Mouse (Mus musculus): ENCODE measurements around the gene Greb1. TPM values are rescaled to one million over a fixed set of nuclear protein-coding genes. Genes with fewer than 3 reads are reported as not detected.

Greb1 gene
- 5.5 TPM in 2 replicates for polyA plus RNA-seq (2016; fragmentation: Nextera tagmentation; extraction: Ambion mirVana)

DNA sequence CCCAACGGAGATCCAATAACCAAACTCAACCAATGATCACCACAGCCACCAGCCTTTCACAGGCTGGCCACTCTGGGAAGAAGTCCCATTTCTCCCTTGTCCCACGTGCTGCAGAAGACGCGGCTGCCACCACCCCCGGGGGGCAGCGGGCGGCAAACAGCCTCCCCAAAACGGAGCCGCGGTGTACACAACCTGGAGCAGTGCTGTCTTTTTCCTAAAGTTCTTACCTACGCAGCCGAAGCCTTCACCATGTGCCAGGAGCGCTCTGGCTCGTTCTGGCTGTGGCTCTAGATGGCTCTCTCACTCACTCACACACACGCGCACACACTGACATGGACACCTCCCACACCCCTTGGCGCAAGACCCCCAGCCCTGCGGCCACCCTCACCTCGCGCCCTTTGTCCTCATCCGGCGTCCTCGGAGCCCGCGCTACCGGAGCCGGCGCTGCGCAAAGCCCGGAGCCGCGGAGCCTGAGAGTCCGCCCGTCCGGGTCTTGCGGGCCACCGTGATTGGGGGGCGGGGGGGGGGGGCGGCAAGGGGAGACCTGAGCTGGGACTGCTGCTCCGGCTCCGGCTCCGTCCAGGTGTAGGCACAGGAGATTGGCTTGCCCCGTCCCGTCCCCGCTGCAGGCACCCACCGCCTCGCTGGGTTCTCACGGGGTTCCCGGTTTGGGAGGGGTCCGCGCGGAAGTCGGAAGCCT is at the start of gene Greb1:
Gene Greb1 (minus strand): TSS at position 628 of the 700 bp plus-strand sequence.
- under 1% methylated on average over 51 of the region's 53 CpGs for WGBS
- H3K36me3 ChIP-seq: no peaks in the 10 kb centered on the region
- 0 out of 2 replicates have a peak, but pooled peaks cover 3% of the 10 kb centered on the region for H3K27me3 ChIP-seq (ENCODE audit: insufficient read depth, poor library complexity, severe bottlenecking)

DNA sequence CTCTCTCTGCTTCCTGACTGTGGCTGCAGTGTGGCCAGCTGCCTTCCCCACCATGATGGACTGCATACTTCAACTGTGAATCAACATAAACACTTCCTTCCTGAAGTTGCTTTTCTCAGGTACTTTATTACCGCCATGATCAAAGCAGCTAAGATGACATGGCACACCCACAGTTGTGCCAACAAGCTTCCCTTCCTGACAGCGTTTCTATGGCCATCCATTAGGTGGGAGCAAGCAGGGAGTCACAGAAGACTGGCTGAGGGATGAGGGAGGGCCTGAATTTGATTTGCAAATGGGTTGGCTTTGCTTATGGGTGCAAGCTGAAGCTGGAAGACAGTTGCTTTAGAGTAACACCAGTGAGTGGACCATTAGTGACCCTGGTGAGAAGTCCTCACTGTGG is 49.1 kb upstream of the Greb1 start:
- Histone ChIP-seq H3K27me3 (ENCODE audit: insufficient read depth, poor library complexity, severe bottlenecking) (no peaks in the 10 kb centered on the region), H3K27ac (peak overlapping the region; percentile 53; the same call in 1 of the 2 replicates), H3K9me3 (no peaks in the 10 kb centered on the region), H3K36me3 (no peaks in the 10 kb centered on the region), H3K4me1 (peaks cover 33% of the 10 kb centered on the region), H3K4me3 (no peak overlapping the region)
- no peak for DNase-seq (ENCODE audit: low spot score)
- 71% methylated on average over 2 of the region's 2 CpGs for WGBS

More for the DNA sequence above, at the start of gene Greb1:
- Histone ChIP-seq H3K4me1 (peaks cover 27% of the 10 kb centered on the region), H3K9me3 (no peaks in the 10 kb centered on the region), H3K4me3 (peak within 1 kb of the TSS; percentile 86), H3K27ac (peak within 1 kb of the TSS; percentile 89)
- peak; percentile 83 for DNase-seq (ENCODE audit: low spot score)

DNA sequence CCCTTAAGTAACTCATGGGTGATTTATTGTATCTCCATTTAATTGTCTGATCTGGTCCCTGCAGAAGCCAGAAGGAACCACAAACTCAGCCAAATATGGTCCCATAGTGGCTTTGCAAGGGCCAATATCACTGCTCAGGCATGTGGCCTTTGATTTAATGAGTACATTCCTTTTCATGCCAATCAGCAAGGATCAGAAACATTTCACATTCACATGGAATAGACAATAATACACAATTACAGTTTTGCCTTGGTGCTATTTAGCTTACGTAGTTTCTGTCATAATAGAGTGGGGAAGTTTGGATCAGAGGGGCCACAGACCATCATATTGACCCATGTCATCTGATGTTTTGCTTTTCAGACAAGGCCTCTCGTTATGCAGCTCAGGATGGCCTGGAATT is 47.8 kb upstream of the Greb1 start:
- H3K27ac ChIP-seq: no peak overlapping the region
- H3K4me1 ChIP-seq: peaks cover 30% of the 10 kb centered on the region
- H3K4me3 ChIP-seq: no peak overlapping the region
- no peaks in the 10 kb centered on the region for H3K27me3 ChIP-seq (ENCODE audit: insufficient read depth, poor library complexity, severe bottlenecking)
- WGBS: 71% methylated on average over 2 of the region's 2 CpGs
- no peaks in the 10 kb centered on the region for H3K36me3 ChIP-seq
- no peaks in the 10 kb centered on the region for H3K9me3 ChIP-seq
- no peak for DNase-seq (ENCODE audit: low spot score)

DNA sequence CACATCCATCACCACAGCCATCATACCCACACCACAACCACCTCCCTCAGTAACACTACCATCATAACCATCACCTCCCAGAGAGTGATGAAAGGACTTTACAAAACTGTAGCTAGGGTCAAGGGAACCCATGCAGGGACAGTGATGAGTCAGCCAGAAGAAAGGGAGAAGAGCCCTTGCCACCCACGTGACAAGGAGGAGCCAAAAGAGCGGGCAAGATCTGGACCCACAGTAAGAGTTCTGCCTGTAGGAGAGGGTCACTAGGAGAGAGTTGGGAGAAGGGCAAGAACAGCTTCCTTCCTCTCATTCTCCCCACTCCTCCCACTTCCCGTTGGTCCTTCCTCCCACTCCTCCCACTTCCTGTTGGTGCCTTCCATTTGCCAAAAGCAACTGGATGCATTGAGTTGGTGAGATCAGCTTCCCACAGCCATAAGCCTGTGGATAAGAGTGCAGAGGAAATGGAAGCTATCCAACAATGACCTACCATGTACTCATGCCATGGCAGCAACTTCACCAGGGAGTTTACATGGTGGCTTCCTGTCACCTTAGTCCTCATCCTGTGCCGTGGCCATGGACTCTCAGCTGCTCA is 46.6 kb upstream of the Greb1 start:
- H3K4me3 ChIP-seq: no peak overlapping the region
- no peak for DNase-seq (ENCODE audit: low spot score)
- H3K27ac ChIP-seq: no peak overlapping the region
- no peaks in the 10 kb centered on the region for H3K27me3 ChIP-seq (ENCODE audit: insufficient read depth, poor library complexity, severe bottlenecking)
- 68% methylated on average over 4 of the region's 4 CpGs for WGBS
- H3K9me3 ChIP-seq: no peaks in the 10 kb centered on the region
- H3K36me3 ChIP-seq: no peaks in the 10 kb centered on the region
- H3K4me1 ChIP-seq: peaks cover 27% of the 10 kb centered on the region

DNA sequence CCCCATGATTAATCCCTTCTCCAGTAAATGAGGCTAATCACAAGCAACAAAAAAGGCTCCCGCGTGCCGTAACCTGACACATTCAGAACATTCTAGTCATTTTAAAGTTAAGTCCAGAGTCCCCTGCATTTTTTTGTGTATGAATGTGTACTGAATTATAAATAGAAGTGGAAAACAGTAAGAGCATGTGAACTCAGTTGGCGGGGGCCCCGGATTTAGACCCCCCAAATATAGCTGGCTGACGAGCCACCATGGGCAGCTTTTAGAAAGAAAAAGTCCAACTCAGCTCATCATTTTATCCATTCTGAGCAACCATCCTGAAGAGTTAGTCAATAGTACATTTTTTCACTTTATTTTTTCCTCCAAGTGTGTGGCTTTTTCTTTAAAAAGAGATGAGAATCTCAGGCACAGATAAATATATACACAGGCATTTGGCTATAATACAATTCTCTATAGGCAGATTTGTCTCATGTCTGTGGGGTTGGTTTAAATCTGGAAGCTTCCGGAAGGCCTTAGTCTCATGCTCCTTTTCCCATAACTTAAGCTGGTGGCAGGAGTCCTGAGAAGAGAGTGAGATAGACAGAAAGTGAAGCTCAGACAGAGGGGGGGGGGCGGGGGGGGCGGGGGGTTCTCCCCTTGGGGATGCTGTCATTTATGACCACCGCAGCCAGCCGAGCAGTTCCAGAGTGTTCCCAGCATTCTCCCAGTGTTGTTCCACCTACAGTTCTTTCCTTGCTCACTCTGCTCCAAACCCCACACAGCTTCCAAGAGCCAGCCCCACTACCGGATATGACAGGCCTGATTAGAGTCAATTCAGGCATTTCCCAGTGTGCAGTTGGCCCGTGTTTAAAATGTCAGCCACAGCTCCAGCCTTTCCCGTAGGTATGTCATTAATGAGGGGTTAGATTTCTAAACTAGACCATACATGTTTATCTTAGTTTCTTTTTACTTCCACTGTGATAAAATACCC is 44.2 kb upstream of the Greb1 start:
- H3K9me3 ChIP-seq: no peaks in the 10 kb centered on the region
- peak overlapping the region; percentile 59; the same call in 1 of the 2 replicates for H3K27ac ChIP-seq
- peak; percentile 78 for DNase-seq (ENCODE audit: low spot score)

DNA sequence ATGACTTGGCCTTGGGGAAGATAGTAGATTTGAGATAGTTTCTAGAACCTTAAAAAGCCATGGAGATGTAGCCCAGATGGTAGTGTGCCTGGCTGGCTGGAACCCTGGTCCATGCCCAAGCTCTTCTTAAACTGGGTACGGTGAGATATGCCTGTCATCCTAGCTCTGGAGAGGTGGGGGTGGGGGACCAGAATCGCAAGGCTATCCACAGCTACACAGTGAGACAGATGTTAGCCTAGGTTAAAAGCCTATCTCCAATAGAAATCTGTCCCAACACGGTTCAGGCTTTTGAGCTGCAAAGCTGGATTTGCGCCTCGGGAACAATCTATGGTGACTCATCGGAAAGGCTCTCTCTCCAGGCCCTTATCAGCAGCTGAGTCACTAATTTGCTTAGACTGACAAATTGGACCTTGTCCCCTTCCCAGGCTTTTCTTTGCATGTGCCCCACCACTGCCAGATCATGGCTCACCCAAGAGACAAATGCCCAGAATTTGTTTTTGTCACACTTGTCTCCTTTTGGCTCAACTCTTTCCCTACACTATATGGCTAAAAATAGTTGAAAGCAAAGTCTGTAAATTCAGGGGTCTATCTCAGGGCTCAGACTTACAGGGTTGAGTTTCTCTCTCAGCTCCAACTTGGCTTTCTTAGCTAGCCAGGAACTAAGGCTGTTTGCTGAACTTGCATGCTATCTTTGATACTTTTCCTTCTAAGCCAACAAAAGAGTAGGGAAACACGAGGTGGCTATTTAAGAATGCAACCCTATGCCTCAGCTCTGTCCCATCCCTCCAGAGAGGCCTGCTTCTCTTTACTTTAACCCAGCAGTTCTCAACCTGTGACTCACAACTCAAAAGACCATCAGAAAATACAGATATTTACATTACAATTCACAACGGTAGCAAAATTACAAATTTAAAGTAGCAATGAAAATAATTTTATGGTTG is 40.4 kb upstream of the Greb1 start:
- H3K9me3 ChIP-seq: 0 out of 2 replicates have a peak, but pooled peaks cover 5% of the 10 kb centered on the region
- WGBS: 27% methylated on average over 8 of the region's 8 CpGs
- peaks cover 21% of the 10 kb centered on the region for H3K4me1 ChIP-seq
- peaks cover 6% of the 10 kb centered on the region for H3K36me3 ChIP-seq
- H3K27me3 ChIP-seq (ENCODE audit: insufficient read depth, poor library complexity, severe bottlenecking): no peaks in the 10 kb centered on the region
- peak overlapping the region; percentile 36 for H3K27ac ChIP-seq
- no peak overlapping the region for H3K4me3 ChIP-seq
- no peak for DNase-seq (ENCODE audit: low spot score)

More for the DNA sequence above, 44.2 kb upstream of the Greb1 start:
- Histone ChIP-seq H3K4me1 (peaks cover 24% of the 10 kb centered on the region), H3K4me3 (no peak overlapping the region), H3K36me3 (no peaks in the 10 kb centered on the region), H3K27me3 (ENCODE audit: insufficient read depth, poor library complexity, severe bottlenecking) (no peaks in the 10 kb centered on the region)
- WGBS: 62% methylated on average over 14 of the region's 14 CpGs

DNA sequence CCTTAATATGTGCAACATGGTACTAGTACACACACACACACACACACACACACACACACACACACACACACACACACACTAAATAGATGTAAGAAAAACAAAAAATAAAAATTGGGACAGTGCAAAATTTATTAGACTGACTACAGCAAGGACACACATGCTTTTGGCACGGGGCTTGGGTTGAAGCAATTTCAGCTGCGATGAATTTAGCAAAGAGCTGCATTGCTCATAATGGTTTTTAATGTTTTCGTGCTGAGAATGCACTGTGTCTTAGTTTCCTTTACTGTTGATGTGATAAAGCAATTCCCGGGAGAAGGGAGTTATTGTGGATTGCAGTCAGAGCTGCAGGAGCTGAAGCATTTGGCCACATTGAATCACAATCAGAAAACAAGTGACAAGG is 37.1 kb upstream of the Greb1 start:
- WGBS: 81% methylated on average over 4 of the region's 4 CpGs
- no peak for DNase-seq (ENCODE audit: low spot score)

DNA sequence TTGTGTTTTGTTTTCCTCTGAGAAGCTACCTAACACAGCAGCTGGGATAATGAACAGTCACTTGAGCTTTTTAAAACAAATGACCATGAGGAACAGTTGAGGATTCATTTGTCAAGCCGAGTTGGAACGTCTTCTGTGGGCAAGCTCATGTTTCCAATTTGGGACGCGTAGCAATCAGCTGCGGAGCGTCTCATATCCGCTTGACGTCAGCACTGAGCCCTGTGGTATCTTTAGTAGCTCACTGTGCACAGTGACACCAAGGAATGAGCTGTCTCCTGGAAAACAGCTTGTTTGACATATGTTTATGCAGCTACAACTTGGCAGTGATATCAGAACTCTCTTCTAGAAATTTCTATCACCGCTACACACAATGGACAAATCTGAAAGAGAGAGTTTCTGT is 35.5 kb upstream of the Greb1 start:
- Histone ChIP-seq H3K9me3 (0 out of 2 replicates have a peak, but pooled peaks cover 5% of the 10 kb centered on the region), H3K4me3 (no peak overlapping the region), H3K27me3 (ENCODE audit: insufficient read depth, poor library complexity, severe bottlenecking) (no peaks in the 10 kb centered on the region), H3K36me3 (peaks cover 6% of the 10 kb centered on the region), H3K4me1 (peaks cover 24% of the 10 kb centered on the region), H3K27ac (peak overlapping the region; percentile 73)
- no peak for DNase-seq (ENCODE audit: low spot score)
- WGBS: 29% methylated on average over 9 of the region's 9 CpGs

More for the DNA sequence above, 37.1 kb upstream of the Greb1 start:
- H3K4me3 ChIP-seq: no peak overlapping the region
- H3K4me1 ChIP-seq: peaks cover 24% of the 10 kb centered on the region
- 0 out of 2 replicates have a peak, but pooled peaks cover 5% of the 10 kb centered on the region for H3K9me3 ChIP-seq
- peaks cover 6% of the 10 kb centered on the region for H3K36me3 ChIP-seq
- no peak overlapping the region for H3K27ac ChIP-seq
- no peaks in the 10 kb centered on the region for H3K27me3 ChIP-seq (ENCODE audit: insufficient read depth, poor library complexity, severe bottlenecking)

DNA sequence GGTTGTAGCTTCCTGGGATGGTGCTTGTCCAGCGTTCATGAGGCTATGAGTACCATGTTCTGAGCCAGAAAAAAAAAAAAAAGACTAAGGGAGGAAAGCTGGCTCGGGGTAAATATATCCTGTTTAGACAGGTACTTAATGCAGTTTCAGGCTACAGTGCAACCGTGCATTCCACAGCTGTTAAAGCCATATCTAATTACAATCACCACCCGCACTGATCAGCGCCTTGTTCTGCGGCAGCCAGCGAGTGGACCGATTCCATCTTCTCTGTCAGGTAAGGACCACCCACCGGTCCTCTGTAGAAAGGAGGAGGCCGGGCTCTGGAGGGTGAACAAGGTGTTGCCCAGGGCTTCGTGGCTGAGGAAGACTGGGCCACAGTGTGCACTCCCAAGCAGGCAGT is 34.0 kb upstream of the Greb1 start:
- Histone ChIP-seq H3K9me3 (0 out of 2 replicates have a peak, but pooled peaks cover 5% of the 10 kb centered on the region), H3K27ac (no peak overlapping the region), H3K4me1 (peaks cover 18% of the 10 kb centered on the region; the same call in 1 of the 2 replicates), H3K4me3 (no peak overlapping the region), H3K36me3 (peaks cover 6% of the 10 kb centered on the region), H3K27me3 (ENCODE audit: insufficient read depth, poor library complexity, severe bottlenecking) (no peaks in the 10 kb centered on the region)
- DNase-seq (ENCODE audit: low spot score): no peak
- WGBS: 66% methylated on average over 11 of the region's 11 CpGs

DNA sequence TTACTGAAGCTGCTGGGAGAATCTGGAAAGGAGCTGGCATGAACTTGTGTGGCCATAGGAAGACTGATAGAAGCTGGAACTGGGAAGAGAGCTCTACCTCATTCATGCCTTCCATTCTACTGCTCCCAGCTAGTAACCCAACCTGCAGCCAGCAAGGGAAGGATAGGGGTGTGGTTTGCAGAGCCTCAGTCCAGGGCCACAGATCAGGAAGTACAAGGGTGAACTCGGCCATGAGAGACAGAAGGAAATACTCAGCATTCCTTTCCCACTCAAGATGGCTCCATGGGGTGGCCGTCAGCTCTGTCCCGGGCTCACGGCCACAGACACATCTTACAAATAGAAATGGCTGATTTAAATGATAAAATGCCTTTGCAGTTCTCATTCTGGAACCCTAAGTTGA is 30.4 kb upstream of the Greb1 start:
- DNase-seq (ENCODE audit: low spot score): no peak
- Histone ChIP-seq H3K4me3 (no peak overlapping the region), H3K9me3 (no peaks in the 10 kb centered on the region), H3K36me3 (peaks cover 16% of the 10 kb centered on the region), H3K27me3 (ENCODE audit: insufficient read depth, poor library complexity, severe bottlenecking) (no peaks in the 10 kb centered on the region), H3K4me1 (peaks cover 13% of the 10 kb centered on the region; the same call in 1 of the 2 replicates), H3K27ac (no peak overlapping the region)
- WGBS: 54% methylated on average over 4 of the region's 4 CpGs

DNA sequence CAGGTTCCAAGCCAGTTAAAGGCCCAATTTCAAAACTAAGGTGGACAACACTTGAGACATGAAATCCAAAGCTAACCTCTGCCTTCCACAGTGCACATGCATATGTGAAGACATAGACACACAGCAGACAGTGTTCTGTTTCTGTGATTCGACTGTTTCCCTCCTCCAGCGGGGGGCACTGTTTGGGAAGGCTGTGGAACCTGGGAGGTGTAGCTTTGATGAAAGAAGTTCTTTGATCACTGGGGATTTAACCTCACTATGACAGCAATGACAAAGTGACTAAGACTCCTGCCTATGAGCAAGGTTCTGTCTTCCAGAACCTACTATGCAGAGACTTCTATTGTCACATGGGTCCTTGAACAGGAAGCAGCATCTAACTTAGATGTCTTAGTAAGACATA is 29.1 kb upstream of the Greb1 start:
- peaks cover 29% of the 10 kb centered on the region for H3K36me3 ChIP-seq
- H3K27me3 ChIP-seq (ENCODE audit: insufficient read depth, poor library complexity, severe bottlenecking): no peaks in the 10 kb centered on the region
- no peak for DNase-seq (ENCODE audit: low spot score)
- H3K27ac ChIP-seq: no peak overlapping the region
- H3K4me1 ChIP-seq: peaks cover 7% of the 10 kb centered on the region; the same call in 1 of the 2 replicates
- H3K4me3 ChIP-seq: no peak overlapping the region
- WGBS: 78% methylated on average over 2 of the region's 2 CpGs
- no peaks in the 10 kb centered on the region for H3K9me3 ChIP-seq

DNA sequence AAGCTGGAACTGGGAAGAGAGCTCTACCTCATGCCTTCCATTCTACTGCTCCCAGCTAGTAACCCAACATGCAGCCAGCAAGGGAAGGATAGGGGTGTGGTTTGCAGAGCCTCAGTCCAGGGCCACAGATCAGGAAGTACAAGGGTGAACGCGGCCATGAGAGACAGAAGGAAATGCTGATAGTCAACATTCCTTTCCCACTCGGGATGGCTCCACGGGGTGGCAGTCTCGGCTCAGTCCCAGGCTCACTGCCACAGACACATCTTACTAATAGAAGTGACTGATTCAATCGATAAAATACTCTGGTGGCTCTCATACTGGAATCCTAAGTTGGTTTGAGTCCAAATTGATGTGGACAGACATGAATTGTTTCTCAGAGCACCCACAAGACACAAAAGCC is 27.8 kb upstream of the Greb1 start:
- Histone ChIP-seq H3K4me1 (0 out of 2 replicates have a peak, but pooled peaks cover 5% of the 10 kb centered on the region), H3K36me3 (peaks cover 40% of the 10 kb centered on the region), H3K27me3 (ENCODE audit: insufficient read depth, poor library complexity, severe bottlenecking) (no peaks in the 10 kb centered on the region), H3K27ac (no peak overlapping the region), H3K9me3 (no peaks in the 10 kb centered on the region), H3K4me3 (no peak overlapping the region)
- WGBS: 43% methylated on average over 6 of the region's 6 CpGs
- no peak for DNase-seq (ENCODE audit: low spot score)

All from heart, embryonic 10.5 days (tissue).